Mouse (Mus musculus) kidney, postnatal 0 days (tissue): Measurements from ENCODE around the gene Gm19345. TPM values are rescaled to one million over a fixed set of nuclear protein-coding genes. Genes with fewer than 3 reads are reported as not detected.

Experiments
- ATAC-seq: fragments of 200-750 bp; cut with Nextera tagmentation; replicated peaks from 2 replicates; pipeline ENCODE4 v1.8.0; 2017; ENCODE audit warnings: low read depth, moderate number of reproducible peaks, moderate TSS enrichment, moderate library complexity; ENCODE audit not compliant: low FRiP score
- DNase-seq: peaks from one replicate; pipeline ENCODE4 v3.0.0-alpha.2; 2016; ENCODE audit warnings: low spot score
- H3K27ac ChIP-seq: fragments of 300-500 bp; sonication (generic); 2 replicates; pipeline ENCODE4 v1.5.1; 2014; ENCODE audit warnings: mild to moderate bottlenecking
- H3K27me3 ChIP-seq: fragments of 300-500 bp; sonication (generic); 2 replicates; pipeline ENCODE4 v1.6.1; 2014; ENCODE audit warnings: low read length, mixed read lengths; ENCODE audit not compliant: insufficient read depth
- H3K36me3 ChIP-seq: fragments of 300-500 bp; sonication (generic); 2 replicates; pipeline ENCODE4 v1.6.1; 2014; ENCODE audit warnings: low read length, mixed read lengths; ENCODE audit not compliant: insufficient read depth
- H3K4me1 ChIP-seq: fragments of 300-500 bp; sonication (generic); replicated peaks from 2 replicates; pipeline ENCODE4 v1.6.1; 2014; ENCODE audit warnings: antibody characterized with exemption, low read length, mixed read lengths; ENCODE audit not compliant: insufficient read depth
- H3K4me2 ChIP-seq: fragments of 300-500 bp; sonication (generic); 2 replicates; pipeline ENCODE4 v1.6.1; 2014; ENCODE audit warnings: mild to moderate bottlenecking, low read length, moderate library complexity, mixed read lengths
- H3K4me3 ChIP-seq: fragments of 300-500 bp; sonication (generic); replicated peaks from 2 replicates; pipeline ENCODE4 v1.5.1; 2014; ENCODE audit warnings: low read depth, low read length
- H3K9ac ChIP-seq: fragments of 300-500 bp; sonication (generic); 2 replicates; pipeline ENCODE4 v1.6.1; 2014; ENCODE audit warnings: low read depth, low read length
- H3K9me3 ChIP-seq: fragments of 300-500 bp; sonication (generic); replicated peaks from 2 replicates; pipeline ENCODE4 v1.6.1; 2016; ENCODE audit warnings: low read length, inconsistent platforms, mixed read lengths
- CTCF ChIP-seq: IDR thresholded peaks from 2 replicates; pipeline ENCODE4 v1.5.1; 2016; ENCODE audit warnings: antibody characterized with exemption, low read depth, mild to moderate bottlenecking, moderate library complexity
- WGBS: fragments of 180-500 bp; shearing (Covaris S2); extraction: QIAGEN DNeasy Blood & Tissue Kit; methylation state at CpG from one replicate; pipeline ENCODE4 v1.1.7; 2014; 5-methylcytosine and 5-hydroxymethylcytosine counted together
- polyA plus RNA-seq: library from polyadenylated mRNA; unstranded; fragments of >200 nt; fragmentation: Nextera tagmentation; extraction: Ambion mirVana; gene quantifications from 2 replicates; pipeline ENCODE4 v1.2.1, GENCODE M21; 2015

Gene Gm19345
- polyA plus RNA-seq, 1 experiment from 2014 or later, result not detected

- WGBS, result 79% methylated on average over 3 of the region's 3 CpGs
- no peak overlapping the region for H3K27ac ChIP-seq
- no peak overlapping the region for H3K9ac ChIP-seq
- no peak for TF ChIP-seq CTCF
- H3K4me3 ChIP-seq, result no peak overlapping the region
- DNase-seq, result no peak
- H3K9me3 ChIP-seq, result no peaks in the 10 kb centered on the region
- no peaks in the 10 kb centered on the region for H3K36me3 ChIP-seq
- H3K27me3 ChIP-seq, result no peaks in the 10 kb centered on the region; the same call in 1 of the 2 replicates
- H3K4me1 ChIP-seq, result peaks cover 38% of the 10 kb centered on the region
- no peak for ATAC-seq
- no peak overlapping the region for H3K4me2 ChIP-seq
Observed at GRCm38 (mm10) chr7:19820347-19821048, 31.3 kb upstream of the Gm19345 start.

- Histone ChIP-seq H3K9me3 (no peaks in the 10 kb centered on the region), H3K9ac (no peak overlapping the region), H3K4me1 (peaks cover 31% of the 10 kb centered on the region), H3K36me3 (no peaks in the 10 kb centered on the region), H3K27me3 (no peaks in the 10 kb centered on the region; the same call in 1 of the 2 replicates), H3K27ac (no peak overlapping the region), H3K4me2 (peak overlapping the region; percentile 90; the same call in 1 of the 2 replicates), H3K4me3 (no peak overlapping the region)
- DNase-seq, result no peak
- no peak for ATAC-seq
- WGBS, result 76% methylated on average over 7 of the region's 7 CpGs
- no peak for TF ChIP-seq CTCF
Observed at GRCm38 (mm10) chr7:19821633-19822032, 30.2 kb upstream of the Gm19345 start.

- Histone ChIP-seq H3K4me1 (peaks cover 25% of the 10 kb centered on the region), H3K27me3 (no peaks in the 10 kb centered on the region; the same call in 1 of the 2 replicates), H3K4me3 (peak overlapping the region; percentile 56), H3K9ac (peak overlapping the region; percentile 78), H3K27ac (no peak overlapping the region), H3K9me3 (no peaks in the 10 kb centered on the region), H3K36me3 (no peaks in the 10 kb centered on the region), H3K4me2 (peak overlapping the region; percentile 90)
- TF ChIP-seq CTCF, result no peak
- DNase-seq, result no peak
- ATAC-seq, result no peak
- WGBS, result 7% methylated on average over 20 of the region's 20 CpGs
Observed at GRCm38 (mm10) chr7:19822193-19822592, 29.6 kb upstream of the Gm19345 start.

- 2% methylated on average over 32 of the region's 42 CpGs for WGBS
- TF ChIP-seq CTCF, result no peak
- Histone ChIP-seq H3K4me2 (peak within 1 kb of the TSS; percentile 90), H3K4me1 (peaks cover 21% of the 10 kb centered on the region), H3K36me3 (no peaks in the 10 kb centered on the region), H3K9ac (peak within 1 kb of the TSS; percentile 78), H3K27me3 (no peaks in the 10 kb centered on the region; the same call in 1 of the 2 replicates), H3K4me3 (peak within 1 kb of the TSS; percentile 56), H3K27ac (peak within 1 kb of the TSS; percentile 91), H3K9me3 (no peaks in the 10 kb centered on the region)
- DNase-seq (peak; percentile 47), ATAC-seq (no peak)
Observed at GRCm38 (mm10) chr7:19822604-19823058, 29.2 kb upstream of the Gm19345 start, which contains the start of gene Bcl3. Bcl3 (minus strand) TSS chr7:19822770.

GRCm38 (mm10) chr7:19823256-19824181 lies 28.3 kb upstream of the Gm19345 start:
- Histone ChIP-seq H3K9me3 (no peaks in the 10 kb centered on the region), H3K4me1 (peaks cover 20% of the 10 kb centered on the region), H3K27ac (peak overlapping the region; percentile 91), H3K9ac (no peak overlapping the region), H3K36me3 (no peaks in the 10 kb centered on the region), H3K4me3 (no peak overlapping the region), H3K4me2 (peak overlapping the region; percentile 32), H3K27me3 (no peaks in the 10 kb centered on the region; the same call in 1 of the 2 replicates)
- ATAC-seq (no peak; the same call in 1 of the 2 replicates), DNase-seq (peak; percentile 45)
- 32% methylated on average over 16 of the region's 16 CpGs for WGBS
- no peak for TF ChIP-seq CTCF
